Mouse (Mus musculus): ENCODE data around the gene Ak8. TPM values are rescaled to one million over a fixed set of nuclear protein-coding genes. Genes with fewer than 3 reads are reported as not detected.
A peak's percentile ranks its signal among the peaks of the same experiment; 100 is the strongest.

The Ak8 gene
- polyA plus RNA-seq, 1 experiment, result 1.7 TPM

- Histone ChIP-seq H3K4me1 (ENCODE audit: control insufficient read depth, insufficient read depth, low read length) (peaks cover 4% of the 10 kb centered on the region; the same call in 1 of the 2 replicates), H3K4me3 (replicated peaks; ENCODE audit: control insufficient read depth, low read depth, low read length) (no peak overlapping the region), H3K27ac (ENCODE audit: control insufficient read depth, insufficient read depth, low read depth, low read length, poor library complexity) (no peak overlapping the region)
- 70% methylated on average over 8 of the region's 8 CpGs for WGBS
- TF ChIP-seq CTCF (IDR thresholded peaks at IDR 0.05; ENCODE audit: control insufficient read depth, insufficient read depth, low read length) (no peak), POLR2A (IDR thresholded peaks at IDR 0.05; ENCODE audit: borderline replicate concordance, control insufficient read depth, low read depth, low read length) (no peak)
Measured at GRCm38 (mm10) chr2:28706106-28706636, 6.2 kb downstream of the Ak8 start.

- Histone ChIP-seq H3K4me1 (ENCODE audit: control insufficient read depth, insufficient read depth, low read length) (peaks cover 4% of the 10 kb centered on the region; the same call in 1 of the 2 replicates), H3K27ac (ENCODE audit: control insufficient read depth, insufficient read depth, low read depth, low read length, poor library complexity) (0 out of 2 replicates have a peak overlapping the region, but pooled peaks have one; percentile 32), H3K4me3 (replicated peaks; ENCODE audit: control insufficient read depth, low read depth, low read length) (no peak overlapping the region)
- no peak for TF ChIP-seq POLR2A (IDR thresholded peaks at IDR 0.05; ENCODE audit: borderline replicate concordance, control insufficient read depth, low read depth, low read length)
- no peak for TF ChIP-seq CTCF (IDR thresholded peaks at IDR 0.05; ENCODE audit: control insufficient read depth, insufficient read depth, low read length)
- WGBS, result 7% methylated on average over 6 of the region's 6 CpGs
Measured at GRCm38 (mm10) chr2:28706787-28707186, 6.8 kb downstream of the Ak8 start.

- no peak overlapping the region for H3K4me3 ChIP-seq (replicated peaks; ENCODE audit: control insufficient read depth, low read depth, low read length)
- H3K27ac ChIP-seq (ENCODE audit: control insufficient read depth, insufficient read depth, low read depth, low read length, poor library complexity), result no peak overlapping the region
- 81% methylated on average over 8 of the region's 8 CpGs for WGBS
- TF ChIP-seq POLR2A (IDR thresholded peaks at IDR 0.05; ENCODE audit: borderline replicate concordance, control insufficient read depth, low read depth, low read length) (no peak), CTCF (IDR thresholded peaks at IDR 0.05; ENCODE audit: control insufficient read depth, insufficient read depth, low read length) (no peak)
- no peaks in the 10 kb centered on the region for H3K4me1 ChIP-seq (ENCODE audit: control insufficient read depth, insufficient read depth, low read length)
Measured at GRCm38 (mm10) chr2:28713036-28713435, 13.1 kb downstream of the Ak8 start.

- H3K27ac ChIP-seq (ENCODE audit: control insufficient read depth, insufficient read depth, low read depth, low read length, poor library complexity), result no peak overlapping the region
- H3K4me1 ChIP-seq (ENCODE audit: control insufficient read depth, insufficient read depth, low read length), result no peaks in the 10 kb centered on the region; the same call in 1 of the 2 replicates
- H3K4me3 ChIP-seq (replicated peaks; ENCODE audit: control insufficient read depth, low read depth, low read length), result no peak overlapping the region
- TF ChIP-seq CTCF (IDR thresholded peaks at IDR 0.05; ENCODE audit: control insufficient read depth, insufficient read depth, low read length), result no peak
- TF ChIP-seq POLR2A (IDR thresholded peaks at IDR 0.05; ENCODE audit: borderline replicate concordance, control insufficient read depth, low read depth, low read length), result no peak
- 83% methylated on average over 8 of the region's 8 CpGs for WGBS
Measured at GRCm38 (mm10) chr2:28722419-28722818, 22.5 kb downstream of the Ak8 start.

GRCm38 (mm10) chr2:28723912-28724311, 23.9 kb downstream of the Ak8 start:
- Histone ChIP-seq H3K4me1 (ENCODE audit: control insufficient read depth, insufficient read depth, low read length) (no peaks in the 10 kb centered on the region; the same call in 1 of the 2 replicates), H3K4me3 (replicated peaks; ENCODE audit: control insufficient read depth, low read depth, low read length) (no peak overlapping the region), H3K27ac (ENCODE audit: control insufficient read depth, insufficient read depth, low read depth, low read length, poor library complexity) (no peak overlapping the region)
- TF ChIP-seq CTCF (IDR thresholded peaks at IDR 0.05; ENCODE audit: control insufficient read depth, insufficient read depth, low read length) (no peak), POLR2A (IDR thresholded peaks at IDR 0.05; ENCODE audit: borderline replicate concordance, control insufficient read depth, low read depth, low read length) (no peak)
- 17% methylated on average over 9 of the region's 9 CpGs for WGBS

- no peak overlapping the region for H3K27ac ChIP-seq (ENCODE audit: control insufficient read depth, insufficient read depth, low read depth, low read length, poor library complexity)
- WGBS, result 83% methylated on average over 16 of the region's 16 CpGs
- no peak overlapping the region for H3K4me3 ChIP-seq (replicated peaks; ENCODE audit: control insufficient read depth, low read depth, low read length)
- TF ChIP-seq POLR2A (IDR thresholded peaks at IDR 0.05; ENCODE audit: borderline replicate concordance, control insufficient read depth, low read depth, low read length) (no peak), CTCF (IDR thresholded peaks at IDR 0.05; ENCODE audit: control insufficient read depth, insufficient read depth, low read length) (no peak)
- H3K4me1 ChIP-seq (ENCODE audit: control insufficient read depth, insufficient read depth, low read length), result no peaks in the 10 kb centered on the region; the same call in 1 of the 2 replicates
Measured at GRCm38 (mm10) chr2:28727786-28728404, 27.9 kb downstream of the Ak8 start.

- TF ChIP-seq CTCF (IDR thresholded peaks at IDR 0.05; ENCODE audit: control insufficient read depth, insufficient read depth, low read length) (no peak), POLR2A (IDR thresholded peaks at IDR 0.05; ENCODE audit: borderline replicate concordance, control insufficient read depth, low read depth, low read length) (no peak)
- Histone ChIP-seq H3K4me3 (replicated peaks; ENCODE audit: control insufficient read depth, low read depth, low read length) (no peak overlapping the region), H3K4me1 (ENCODE audit: control insufficient read depth, insufficient read depth, low read length) (no peaks in the 10 kb centered on the region), H3K27ac (ENCODE audit: control insufficient read depth, insufficient read depth, low read depth, low read length, poor library complexity) (no peak overlapping the region)
Measured at GRCm38 (mm10) chr2:28730676-28731075, 30.7 kb downstream of the Ak8 start.

GRCm38 (mm10) chr2:28737112-28737511, 37.1 kb downstream of the Ak8 start:
- 76% methylated on average over 5 of the region's 5 CpGs for WGBS
- no peak overlapping the region for H3K4me3 ChIP-seq (replicated peaks; ENCODE audit: control insufficient read depth, low read depth, low read length)
- no peaks in the 10 kb centered on the region for H3K4me1 ChIP-seq (ENCODE audit: control insufficient read depth, insufficient read depth, low read length)
- no peak for TF ChIP-seq POLR2A (IDR thresholded peaks at IDR 0.05; ENCODE audit: borderline replicate concordance, control insufficient read depth, low read depth, low read length)
- no peak for TF ChIP-seq CTCF (IDR thresholded peaks at IDR 0.05; ENCODE audit: control insufficient read depth, insufficient read depth, low read length)
- no peak overlapping the region for H3K27ac ChIP-seq (ENCODE audit: control insufficient read depth, insufficient read depth, low read depth, low read length, poor library complexity)

All from bone marrow, adult 2 months (tissue).